Mouse (Mus musculus) lung, postnatal 10 days (tissue): Measurements from ENCODE around the gene Bax.
A peak's percentile ranks its signal among the peaks of the same experiment; 100 is the strongest.
"Not testable (repeated sequence)": the region's sequence is repeated elsewhere in the genome, so short reads cannot be mapped to it uniquely, and the experiment has no call there.

Source experiments
- DNase-seq: peaks from one replicate; pipeline ENCODE4 v3.0.0; 2021

The Bax gene

GRCm38 (mm10) chr7:45481374-45481927 lies 14.8 kb upstream of the Bax start, which contains the start of gene Tulp2:
Gene Tulp2 (plus strand): TSS chr7:45481877.
- peak; percentile 84 for DNase-seq

- not testable (repeated sequence) for DNase-seq
These were observed 13.6 kb upstream of the Bax start for GRCm38 (mm10) chr7:45480310-45480709.

GRCm38 (mm10) chr7:45478774-45479173 lies 12.1 kb upstream of the Bax start:
- DNase-seq: no peak

- DNase-seq: peak; percentile 83
These were observed 10.3 kb upstream of the Bax start for GRCm38 (mm10) chr7:45477003-45477402.

GRCm38 (mm10) chr7:45476453-45476852 lies 9.8 kb upstream of the Bax start:
- DNase-seq: no peak

- peak; percentile 64 for DNase-seq
These were observed 8.7 kb upstream of the Bax start for GRCm38 (mm10) chr7:45475291-45475969.

- peak; percentile 82 for DNase-seq
These were observed 4.2 kb upstream of the Bax start for GRCm38 (mm10) chr7:45470869-45471268.

- peak; percentile 72 for DNase-seq
These were observed 482 bp upstream of the Bax start for GRCm38 (mm10) chr7:45467090-45467670.

- DNase-seq: no peak
These were observed 1.1 kb downstream of the Bax start for GRCm38 (mm10) chr7:45465549-45465948.

GRCm38 (mm10) chr7:45465112-45465511 lies 1.6 kb downstream of the Bax start:
- no peak for DNase-seq

GRCm38 (mm10) chr7:45463987-45464778 lies 2.5 kb downstream of the Bax start:
- no peak for DNase-seq

- not testable (repeated sequence) for DNase-seq
These were observed 3.8 kb downstream of the Bax start for GRCm38 (mm10) chr7:45462868-45463267.

GRCm38 (mm10) chr7:45462325-45462724 lies 4.4 kb downstream of the Bax start:
- no peak for DNase-seq

- DNase-seq: no peak
These were observed 4.9 kb downstream of the Bax start for GRCm38 (mm10) chr7:45461781-45462180.

- no peak for DNase-seq
These were observed 5.4 kb downstream of the Bax start for GRCm38 (mm10) chr7:45461326-45461725.

GRCm38 (mm10) chr7:45460860-45461314 lies 5.8 kb downstream of the Bax start:
- peak; percentile 77 for DNase-seq

- DNase-seq: no peak
These were observed 6.3 kb downstream of the Bax start for GRCm38 (mm10) chr7:45460377-45460776.

GRCm38 (mm10) chr7:45459564-45460140 lies 7.0 kb downstream of the Bax start, which contains the start of gene Ftl1:
Gene Ftl1 (minus strand): TSS chr7:45459884.
- DNase-seq: peak; percentile 99

- peak; percentile 89 for DNase-seq
These were observed 7.7 kb downstream of the Bax start for GRCm38 (mm10) chr7:45458748-45459563.

GRCm38 (mm10) chr7:45457204-45458060 lies 9.3 kb downstream of the Bax start:
- no peak for DNase-seq

GRCm38 (mm10) chr7:45456721-45457203 lies 9.9 kb downstream of the Bax start:
- DNase-seq: no peak
